Mouse (Mus musculus) olfactory bulb, adult 2 months (tissue): ENCODE measurements around the gene Fam189a1. TPM values are rescaled to one million over a fixed set of nuclear protein-coding genes. Genes with fewer than 3 reads are reported as not detected.

ENCODE experiments used
- H3K27ac ChIP-seq: fragments of 200-500 bp; 2 replicates; pipeline ENCODE4 v1.5.1; 2012; ENCODE audit warnings: low read depth, low read length; ENCODE audit not compliant: insufficient read depth
- H3K4me1 ChIP-seq: fragments of 200-500 bp; 2 replicates; pipeline ENCODE4 v1.6.1; 2012; ENCODE audit warnings: low read length; ENCODE audit not compliant: control insufficient read depth, insufficient read depth
- H3K4me3 ChIP-seq: fragments of 200-500 bp; 2 replicates; pipeline ENCODE4 v1.5.1; 2012; ENCODE audit warnings: mild to moderate bottlenecking, low read depth, low read length, moderate library complexity; ENCODE audit not compliant: insufficient read depth
- CTCF ChIP-seq: fragments of 200-500 bp; IDR thresholded peaks from 2 replicates; pipeline ENCODE4 v1.5.1; 2012; ENCODE audit warnings: low read depth, mild to moderate bottlenecking, low read length, moderate library complexity; ENCODE audit not compliant: insufficient read depth
- POLR2A ChIP-seq: fragments of 200-500 bp; IDR thresholded peaks from 2 replicates; pipeline ENCODE4 v1.6.1; 2012; ENCODE audit warnings: mild to moderate bottlenecking, low read depth, low read length, moderate library complexity; ENCODE audit not compliant: insufficient read depth
- WGBS: fragments of 180-500 bp; shearing (Covaris S2); methylation state at CpG from one replicate; pipeline ENCODE4 v1.1.7; 2018; 5-methylcytosine and 5-hydroxymethylcytosine counted together
- polyA plus RNA-seq: library from polyadenylated mRNA; stranded (reverse); fragments of >200 nt; gene quantifications from 2 replicates; pipeline ENCODE4 v1.2.4, GENCODE M21; 2012; ENCODE audit warnings: low replicate concordance; ENCODE audit not compliant: missing spikeins, insufficient read depth, insufficient read length

Gene Fam189a1
- not detected in 2 replicates for polyA plus RNA-seq

DNA sequence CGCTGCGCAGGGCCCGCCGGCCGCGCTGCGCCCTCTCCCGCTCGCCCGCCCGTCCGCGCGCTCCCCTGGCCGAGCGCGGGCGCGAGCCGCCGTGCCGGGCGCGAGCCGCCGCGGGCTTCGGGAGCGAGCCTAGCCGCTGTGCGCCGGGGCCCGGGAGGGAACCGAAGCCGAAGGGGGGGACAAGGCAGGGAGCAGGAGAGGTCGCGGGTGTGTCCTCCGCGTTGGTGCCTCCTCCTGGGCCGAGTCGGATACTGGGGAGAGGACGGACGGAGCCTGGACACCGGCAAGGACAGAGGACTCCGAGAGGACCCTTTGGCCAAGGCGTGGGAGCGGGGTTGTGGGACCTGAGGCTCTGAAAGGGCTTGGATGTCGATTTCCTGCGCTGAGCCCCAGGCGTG is at the start of gene Fam189a1:
Gene Fam189a1, minus strand, starts transcription at position 57 of the 398 bp plus-strand sequence.
- Histone ChIP-seq H3K4me1 (peaks cover 10% of the 10 kb centered on the region), H3K4me3 (peak within 1 kb of the TSS; percentile 68), H3K27ac (0 out of 2 replicates have a peak within 1 kb of the TSS, but pooled peaks have one; percentile 19)
- TF ChIP-seq POLR2A (no peak), CTCF (no peak)
- WGBS, result 16% methylated on average over 50 of the region's 50 CpGs

DNA sequence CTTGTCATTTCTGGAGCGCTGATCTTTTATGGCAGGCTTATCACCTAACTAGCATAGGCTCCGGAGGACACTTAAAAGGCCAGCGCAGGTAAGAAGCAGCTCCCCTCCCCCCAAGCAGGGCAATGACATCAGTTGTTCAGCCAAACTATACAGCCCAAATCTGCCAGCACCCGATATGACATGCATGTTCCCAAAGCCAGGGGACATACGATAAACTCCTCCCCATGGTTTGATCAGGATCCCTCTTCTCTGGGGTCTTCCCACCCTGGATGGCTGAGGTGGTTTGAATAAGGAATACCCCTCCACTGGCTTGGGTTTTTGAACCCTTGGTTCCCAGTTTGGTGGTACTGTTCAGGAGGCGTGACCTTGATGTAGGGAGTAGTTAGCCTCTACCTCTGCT is 49.7 kb upstream of the Fam189a1 start:
- Histone ChIP-seq H3K27ac (no peak overlapping the region), H3K4me3 (no peak overlapping the region), H3K4me1 (no peaks in the 10 kb centered on the region)
- TF ChIP-seq POLR2A (no peak), CTCF (no peak)
- WGBS, result 96% methylated on average over 6 of the region's 6 CpGs

DNA sequence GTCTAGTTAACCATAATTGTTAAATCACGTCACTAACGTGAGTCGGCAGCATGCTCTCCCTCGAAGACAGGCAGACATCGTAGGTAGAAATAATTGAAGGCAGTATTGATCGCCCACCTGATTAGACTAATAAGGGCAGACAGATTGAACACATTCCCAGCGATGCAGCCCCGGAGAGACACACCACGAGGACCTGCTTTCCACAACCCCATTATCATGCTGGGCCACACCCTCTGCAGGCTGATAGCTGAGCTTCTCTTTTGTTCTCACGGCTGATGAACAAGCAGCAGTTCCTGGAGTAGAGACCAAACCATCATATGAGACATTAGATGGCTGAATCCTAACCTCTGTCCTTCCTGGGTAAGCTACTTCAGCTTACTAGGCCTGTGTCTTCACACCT is 46.3 kb upstream of the Fam189a1 start:
- 83% methylated on average over 10 of the region's 10 CpGs for WGBS
- H3K27ac ChIP-seq, result no peak overlapping the region
- no peak for TF ChIP-seq CTCF
- TF ChIP-seq POLR2A, result no peak
- no peaks in the 10 kb centered on the region for H3K4me1 ChIP-seq
- no peak overlapping the region for H3K4me3 ChIP-seq

GRCm38 (mm10) chr7:65180694-65181093 is 24.3 kb upstream of the Fam189a1 start:
- no peak for TF ChIP-seq CTCF
- TF ChIP-seq POLR2A, result no peak
- 59% methylated on average over 5 of the region's 5 CpGs for WGBS
- no peaks in the 10 kb centered on the region for H3K4me1 ChIP-seq
- H3K4me3 ChIP-seq, result no peak overlapping the region
- H3K27ac ChIP-seq, result no peak overlapping the region

GRCm38 (mm10) chr7:65170762-65171161 is 14.4 kb upstream of the Fam189a1 start:
- TF ChIP-seq CTCF, result no peak
- TF ChIP-seq POLR2A, result no peak

GRCm38 (mm10) chr7:65157031-65158025 is 958 bp upstream of the Fam189a1 start:
- 24% methylated on average over 16 of the region's 16 CpGs for WGBS
- Histone ChIP-seq H3K27ac (no peak overlapping the region), H3K4me1 (peaks cover 8% of the 10 kb centered on the region; the same call in 1 of the 2 replicates), H3K4me3 (peak overlapping the region; percentile 68)
- TF ChIP-seq POLR2A (no peak), CTCF (no peak)

More at GRCm38 (mm10) chr7:65170762-65171161, 14.4 kb upstream of the Fam189a1 start:
- Histone ChIP-seq H3K4me3 (no peak overlapping the region), H3K27ac (no peak overlapping the region), H3K4me1 (no peaks in the 10 kb centered on the region)
- WGBS, result 86% methylated on average over 4 of the region's 4 CpGs

- peaks cover 12% of the 10 kb centered on the region for H3K4me1 ChIP-seq
- H3K27ac ChIP-seq, result 0 out of 2 replicates have a peak overlapping the region, but pooled peaks have one; percentile 19
- 3% methylated on average over 122 of the region's 122 CpGs for WGBS
- peak overlapping the region; percentile 68 for H3K4me3 ChIP-seq
- no peak for TF ChIP-seq CTCF
- TF ChIP-seq POLR2A, result no peak
Observed at GRCm38 (mm10) chr7:65155628-65156513, 499 bp downstream of the Fam189a1 start.

GRCm38 (mm10) chr7:65154576-65154975 is 1.8 kb downstream of the Fam189a1 start:
- peak overlapping the region; percentile 18; the same call in 1 of the 2 replicates for H3K4me3 ChIP-seq
- 7% methylated on average over 7 of the region's 7 CpGs for WGBS
- TF ChIP-seq CTCF (no peak), POLR2A (no peak)
- H3K4me1 ChIP-seq, result peaks cover 12% of the 10 kb centered on the region
- no peak overlapping the region for H3K27ac ChIP-seq
